Mouse (Mus musculus) MN1 (cell line): Measurements from ENCODE around the gene Gpr15.

Experiments used
- DNase-seq: peaks from one replicate; pipeline ENCODE4 v3.0.0-alpha.2; 2016; ENCODE audit warnings: low spot score

The Gpr15 gene

GRCm38 (mm10) chr16:58718666-58719120, at the start of gene Gpr15:
TSS of gene Gpr15 (minus strand) at chr16:58719070.
- no peak for DNase-seq

- DNase-seq = no peak
These were observed 44.2 kb upstream of the Gpr15 start, which contains the start of gene Olfr172 for GRCm38 (mm10) chr16:58763076-58763475. TSS of gene Olfr172 (minus strand) at chr16:58763176.

- no peak for DNase-seq
These were observed 37.3 kb upstream of the Gpr15 start for GRCm38 (mm10) chr16:58756191-58756590.

GRCm38 (mm10) chr16:58751314-58751713, 32.4 kb upstream of the Gpr15 start:
- DNase-seq = no peak

GRCm38 (mm10) chr16:58746715-58747114, 27.8 kb upstream of the Gpr15 start:
- no peak for DNase-seq

GRCm38 (mm10) chr16:58740751-58741150, 21.9 kb upstream of the Gpr15 start:
- no peak for DNase-seq

- DNase-seq = no peak
These were observed 19.9 kb upstream of the Gpr15 start for GRCm38 (mm10) chr16:58738800-58739199.

GRCm38 (mm10) chr16:58738205-58738604, 19.3 kb upstream of the Gpr15 start:
- DNase-seq = no peak

GRCm38 (mm10) chr16:58728176-58728671, 9.4 kb upstream of the Gpr15 start:
- peak; percentile 74 for DNase-seq

- peak; percentile 96 for DNase-seq
These were observed 8.7 kb upstream of the Gpr15 start, which contains the start of gene Cldnd1 for GRCm38 (mm10) chr16:58727477-58728131. TSS of gene Cldnd1 (plus strand) at chr16:58727910.

- no peak for DNase-seq
These were observed 8.0 kb upstream of the Gpr15 start for GRCm38 (mm10) chr16:58726680-58727476.

GRCm38 (mm10) chr16:58722292-58722691, 3.4 kb upstream of the Gpr15 start:
- DNase-seq = no peak

- no peak for DNase-seq
These were observed 3.9 kb downstream of the Gpr15 start for GRCm38 (mm10) chr16:58715018-58715417.

- DNase-seq = no peak
These were observed 5.7 kb downstream of the Gpr15 start for GRCm38 (mm10) chr16:58713128-58713527.

GRCm38 (mm10) chr16:58712221-58712620, 6.6 kb downstream of the Gpr15 start:
- DNase-seq = no peak

GRCm38 (mm10) chr16:58709536-58709935, 9.3 kb downstream of the Gpr15 start:
- DNase-seq = no peak

- DNase-seq = no peak
These were observed 10.0 kb downstream of the Gpr15 start for GRCm38 (mm10) chr16:58708601-58709475.

GRCm38 (mm10) chr16:58707276-58707905, 11.5 kb downstream of the Gpr15 start:
- DNase-seq = no peak

GRCm38 (mm10) chr16:58704999-58705398, 13.9 kb downstream of the Gpr15 start:
- DNase-seq = no peak

GRCm38 (mm10) chr16:58703382-58704124, 15.3 kb downstream of the Gpr15 start:
- no peak for DNase-seq
